Mouse (Mus musculus): Measurements from ENCODE around the gene Prdx5.

GRCm38 (mm10) chr19:6933102-6933435 is 23.2 kb upstream of the Prdx5 start:
- TF ChIP-seq TCF12 (IDR thresholded peaks at IDR 0.05; ENCODE audit: insufficient read depth, poor library complexity, severe bottlenecking): no peak
- no peak for TF ChIP-seq MAX (IDR thresholded peaks at IDR 0.05; ENCODE audit: low read depth)
- no peak for TF ChIP-seq USF1 (IDR thresholded peaks at IDR 0.05; ENCODE audit: low read depth)
- no peak for TF ChIP-seq MYOD1 (IDR thresholded peaks at IDR 0.05; ENCODE audit: control insufficient read depth in 1 of 3, insufficient read length in 2 of 3, low read depth in 2 of 3)
- no peak for TF ChIP-seq TCF3 (IDR thresholded peaks at IDR 0.05; ENCODE audit: insufficient read length, low read depth)
- no peak for TF ChIP-seq POLR2A (IDR thresholded peaks at IDR 0.05; ENCODE audit: insufficient read length, low read depth)
- TF ChIP-seq POLR2AphosphoS2 (IDR thresholded peaks at IDR 0.05; ENCODE audit: insufficient read length, low read depth): no peak
- no peak for TF ChIP-seq SRF (IDR thresholded peaks at IDR 0.05; ENCODE audit: control insufficient read depth, insufficient read length, low read depth)
- no peak for TF ChIP-seq MYOG (IDR thresholded peaks at IDR 0.05; ENCODE audit: control insufficient read depth in 1 of 3, insufficient read depth in 1 of 3, insufficient read length in 2 of 3, low read depth in 2 of 3)
- no peak for TF ChIP-seq REST (IDR thresholded peaks at IDR 0.05; ENCODE audit: insufficient read depth, insufficient read length)

Measured in myocyte (in vitro differentiated cells).